Mouse (Mus musculus) frontal cortex, postnatal 10 days (tissue): Measurements from ENCODE around the gene Lclat1.

ENCODE experiments used
- DNase-seq, 2 experiments: peaks; one replicate each; pipeline ENCODE4 v3.0.0; 2022; ENCODE audit warnings: low spot score in 2 of 2, mixed read lengths in 1 of 2

Gene Lclat1

GRCm38 (mm10) chr17:73195074-73195723 lies 87.4 kb downstream of the Lclat1 start:
- DNase-seq = no peak

GRCm38 (mm10) chr17:73196139-73196538 lies 88.4 kb downstream of the Lclat1 start:
- no peak for DNase-seq

GRCm38 (mm10) chr17:73197724-73198123 lies 89.9 kb downstream of the Lclat1 start:
- no peak for DNase-seq

GRCm38 (mm10) chr17:73199387-73199786 lies 91.6 kb downstream of the Lclat1 start:
- DNase-seq = no peak

GRCm38 (mm10) chr17:73200380-73200779 lies 92.6 kb downstream of the Lclat1 start:
- no peak for DNase-seq

GRCm38 (mm10) chr17:73203642-73204332 lies 96.0 kb downstream of the Lclat1 start:
- DNase-seq = no peak

- no peak for DNase-seq
Observed at GRCm38 (mm10) chr17:73210960-73211531, 103.3 kb downstream of the Lclat1 start.

- no peak for DNase-seq
Observed at GRCm38 (mm10) chr17:73212754-73213153, 105.0 kb downstream of the Lclat1 start.

- no peak for DNase-seq
Observed at GRCm38 (mm10) chr17:73213187-73213586, 105.4 kb downstream of the Lclat1 start.

GRCm38 (mm10) chr17:73213677-73214076 lies 105.9 kb downstream of the Lclat1 start:
- no peak for DNase-seq

- no peak for DNase-seq
Observed at GRCm38 (mm10) chr17:73217274-73217673, 109.5 kb downstream of the Lclat1 start.

GRCm38 (mm10) chr17:73220746-73221145 lies 113.0 kb downstream of the Lclat1 start:
- no peak for DNase-seq

- no peak for DNase-seq
Observed at GRCm38 (mm10) chr17:73222077-73222476, 114.3 kb downstream of the Lclat1 start.

GRCm38 (mm10) chr17:73225442-73225841 lies 117.7 kb downstream of the Lclat1 start:
- no peak for DNase-seq

GRCm38 (mm10) chr17:73225996-73226395 lies 118.2 kb downstream of the Lclat1 start:
- no peak for DNase-seq

GRCm38 (mm10) chr17:73226595-73226994 lies 118.8 kb downstream of the Lclat1 start:
- no peak for DNase-seq

- DNase-seq = no peak
Observed at GRCm38 (mm10) chr17:73227361-73227760, 119.6 kb downstream of the Lclat1 start.

- no peak for DNase-seq
Observed at GRCm38 (mm10) chr17:73229445-73230155, 121.8 kb downstream of the Lclat1 start.

- no peak for DNase-seq
Observed at GRCm38 (mm10) chr17:73230340-73230989, 122.7 kb downstream of the Lclat1 start.

- no peak for DNase-seq
Observed at GRCm38 (mm10) chr17:73231337-73231736, 123.6 kb downstream of the Lclat1 start.

GRCm38 (mm10) chr17:73232593-73232992 lies 124.8 kb downstream of the Lclat1 start:
- DNase-seq = no peak

GRCm38 (mm10) chr17:73233975-73234374 lies 126.2 kb downstream of the Lclat1 start:
- DNase-seq = no peak
